Mouse (Mus musculus) c-Kit-positive CD71-positive TER-119-negative erythroid progenitor cells, embryonic 14.5 days (primary cell): ENCODE data around the gene Cacna2d1.

Experiments used
- DNase-seq: peaks from one replicate; pipeline ENCODE4 v3.0.0-alpha.2; 2013; ENCODE audit warnings: low read depth

The Cacna2d1 gene

DNA sequence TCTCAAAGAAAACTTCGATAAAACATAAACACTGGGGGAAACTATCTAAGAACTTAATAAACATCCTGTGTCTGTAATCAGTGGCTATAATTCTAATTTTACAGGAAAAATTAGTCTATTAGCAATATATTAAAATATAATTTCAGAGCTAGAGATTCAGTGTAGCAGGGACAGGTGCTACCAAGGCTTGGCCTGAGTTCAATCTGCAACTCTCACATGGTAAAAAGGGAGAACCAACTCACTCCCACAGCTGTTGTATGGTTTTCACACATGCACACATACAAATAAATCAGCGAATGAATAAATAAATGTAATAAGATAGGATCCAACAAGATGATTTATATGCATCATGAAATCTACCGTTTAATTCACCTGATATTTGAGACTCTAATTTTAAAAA is 484.0 kb downstream of the Cacna2d1 start:
- DNase-seq = no peak
